Mouse (Mus musculus): Measurements from ENCODE around the gene Plg. TPM values are rescaled to one million over a fixed set of nuclear protein-coding genes. Genes with fewer than 3 reads are reported as not detected.

Plg gene
- total RNA-seq, 2 experiments from 2014 or later: not detected

DNA sequence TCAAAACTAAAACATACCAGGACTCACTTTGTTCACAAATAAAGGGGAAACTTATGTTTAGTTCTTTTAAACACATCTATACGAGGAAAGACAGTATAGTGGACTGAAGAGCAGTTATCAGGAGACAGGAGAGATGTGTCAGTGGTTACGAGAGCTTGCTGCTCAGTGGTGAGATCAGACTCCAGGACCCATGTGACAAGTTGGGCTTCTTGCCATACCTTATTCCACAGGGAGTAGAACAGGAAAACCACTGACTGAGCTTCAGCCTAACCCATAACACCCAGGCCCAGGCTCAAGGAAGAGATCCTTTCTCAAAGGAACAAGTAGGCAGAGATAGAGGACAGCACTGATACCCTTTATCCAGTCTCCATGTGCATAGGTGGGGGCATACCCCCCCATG is 66.2 kb downstream of the Plg start:
- intact Hi-C loops (cut with DNase I): no loop called here
- peak; percentile 66 to 75 for DNase-seq

DNA sequence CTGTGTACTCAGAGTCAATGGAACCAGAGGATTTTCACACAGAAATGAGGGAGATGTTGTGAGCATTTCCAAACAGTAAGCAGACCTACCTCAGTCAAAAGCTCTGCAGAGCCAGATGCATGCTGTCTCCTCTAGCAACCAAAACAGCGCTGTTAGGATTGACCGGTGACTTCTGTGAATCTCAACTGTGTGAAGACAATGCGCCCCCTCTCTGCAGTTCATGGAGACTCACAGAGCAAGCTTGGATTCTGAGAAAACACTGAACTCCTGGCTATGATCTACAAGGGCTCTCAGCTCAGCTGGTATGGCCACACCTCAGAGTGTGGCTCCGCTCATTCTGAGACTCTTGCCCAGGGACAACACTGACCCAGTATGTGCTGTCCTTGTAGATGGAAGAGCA is 72.8 kb downstream of the Plg start:
- peak; percentile 13 to 31 for DNase-seq

DNA sequence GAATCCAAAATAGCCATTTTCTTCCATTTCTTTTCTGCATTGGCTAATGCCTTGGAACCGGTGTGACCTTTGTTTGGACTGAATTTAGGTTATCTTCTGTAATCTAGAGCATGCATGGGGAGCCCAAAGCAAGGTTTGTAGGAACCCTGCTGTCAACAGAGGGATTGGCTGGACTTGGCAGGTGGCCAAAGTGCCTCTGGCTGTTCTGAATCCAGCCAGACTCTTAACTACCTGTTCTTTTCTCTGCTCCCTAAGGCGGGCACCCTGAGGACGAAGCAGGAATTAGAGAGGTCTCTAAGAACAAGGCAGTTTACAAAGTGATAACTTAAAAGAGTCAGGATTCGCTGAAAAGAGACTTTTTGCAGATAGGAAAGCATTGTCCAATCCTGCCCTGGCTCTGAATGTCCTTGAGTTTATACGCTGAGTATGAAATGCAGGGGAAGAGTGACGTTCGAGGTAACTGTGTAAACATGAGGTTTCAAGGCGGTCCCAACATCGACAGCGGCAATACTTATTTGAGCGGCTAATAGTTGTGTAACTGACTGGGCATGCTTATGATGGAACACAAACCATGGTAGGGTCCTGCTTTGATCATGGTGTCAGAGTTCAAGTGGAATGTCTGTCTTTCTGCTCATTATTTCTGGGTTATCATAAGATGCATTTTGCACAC is 74.6 kb downstream of the Plg start:
- intact Hi-C loops (cut with DNase I): no loop called here
- DNase-seq: peak; percentile 7 to 23

More for the DNA sequence above, 72.8 kb downstream of the Plg start:
- intact Hi-C loops (cut with DNase I): no loop called here

DNA sequence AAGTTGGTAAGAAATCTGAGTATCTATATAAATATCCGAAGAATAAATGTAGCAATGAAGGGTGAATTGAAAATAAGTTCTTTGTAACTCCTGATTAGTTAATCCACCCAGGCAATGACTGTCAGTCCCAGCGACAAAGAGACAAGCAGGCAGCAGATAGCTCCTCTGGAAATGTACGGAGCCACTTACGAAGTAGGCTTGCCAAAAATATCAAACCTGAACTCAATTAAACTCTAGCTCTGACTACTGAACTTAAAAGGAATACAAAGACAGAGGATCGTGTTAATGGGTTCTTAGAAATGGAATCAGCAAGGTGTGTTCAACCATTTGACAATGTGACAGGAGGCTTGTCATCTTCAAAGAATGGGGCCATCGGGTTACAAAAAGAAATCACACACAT is 75.3 kb downstream of the Plg start:
- no peak for DNase-seq
- intact Hi-C loops (cut with DNase I): loop anchor here (2.0 kb wide), 1 partner anchor 37 kb away; no protein-coding TSS in a partner anchor

DNA sequence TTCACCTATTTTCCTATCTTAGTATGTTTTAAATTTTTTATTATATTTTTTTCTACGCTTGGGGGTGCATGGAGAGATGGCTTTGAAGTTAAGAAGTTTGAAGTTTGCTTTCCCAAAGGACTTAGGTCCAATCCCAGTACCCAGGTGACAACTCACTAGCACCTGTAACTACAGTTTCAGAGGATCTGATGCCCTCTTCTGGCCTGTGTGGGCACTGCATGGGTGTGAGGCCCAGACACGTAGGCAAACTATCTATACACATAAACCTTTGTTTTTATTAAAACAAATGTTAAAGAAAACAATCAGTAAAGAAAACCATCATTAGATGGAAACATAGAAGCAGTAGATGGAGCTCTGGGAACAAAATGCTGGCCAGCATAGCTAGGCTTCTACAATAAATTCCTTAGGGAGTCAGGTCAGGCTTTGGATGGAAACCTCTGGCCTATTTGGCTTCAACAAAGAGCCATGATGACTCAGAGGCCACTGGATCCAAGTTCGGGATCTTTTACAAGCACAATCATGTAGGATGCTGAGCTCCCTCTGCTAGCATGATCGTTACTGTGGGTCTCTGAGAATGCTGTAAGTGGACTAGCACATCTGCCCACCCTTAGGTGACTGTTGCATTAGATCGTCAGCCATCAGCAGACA is 76.9 kb downstream of the Plg start:
- intact Hi-C loops (cut with DNase I): loop anchor here (2.0 kb wide), 1 partner anchor 38 kb away; no protein-coding TSS in a partner anchor
- DNase-seq: peak; percentile 59 to 66

DNA sequence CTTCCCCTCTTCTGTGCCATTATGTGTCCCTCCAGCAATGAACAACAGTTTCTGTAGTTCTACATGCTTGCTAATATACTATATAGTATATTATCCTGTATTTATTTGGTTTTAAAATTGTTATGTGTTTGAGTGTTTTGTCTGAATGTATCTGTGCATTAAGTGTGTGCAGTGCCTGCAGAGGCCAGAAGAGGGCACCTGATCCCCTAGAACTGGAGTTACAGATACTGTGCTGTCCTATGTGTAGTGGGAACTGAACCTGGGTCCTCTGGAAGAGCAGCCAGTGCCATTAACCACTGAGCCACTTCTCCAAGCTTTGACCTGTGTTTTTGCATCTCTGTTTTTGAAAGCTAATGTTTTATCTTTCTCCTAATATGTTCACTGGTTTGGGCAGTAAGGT is 82.8 kb downstream of the Plg start:
- intact Hi-C loops (cut with DNase I): no loop called here
- no peak for DNase-seq

DNA sequence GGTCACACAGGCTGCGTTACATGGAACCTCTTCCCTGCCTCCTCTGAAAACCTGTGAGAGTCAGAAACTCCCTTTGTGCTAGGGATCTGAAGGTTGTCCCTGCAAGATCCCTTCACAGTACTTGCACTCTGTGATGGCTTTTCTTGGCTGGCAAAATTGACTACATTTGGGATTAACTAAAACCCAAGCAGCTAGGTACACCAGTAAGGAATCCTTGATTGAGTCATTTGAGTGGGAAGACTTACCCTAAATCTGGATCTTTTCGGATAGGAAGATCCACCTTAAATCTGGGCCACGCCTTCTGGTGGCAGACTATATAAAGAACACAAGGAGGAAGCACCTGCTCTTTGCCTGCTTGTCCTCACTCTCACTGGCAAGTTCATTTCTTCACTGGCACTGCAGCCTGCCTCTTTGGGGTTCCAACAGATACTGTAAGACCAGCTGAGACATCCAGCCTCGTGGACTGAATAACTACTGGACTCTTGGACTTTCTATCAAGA is 88.1 kb downstream of the Plg start:
- peak in 1 of 2 experiments; percentile 12 for DNase-seq
- intact Hi-C loops (cut with DNase I): no loop called here

DNA sequence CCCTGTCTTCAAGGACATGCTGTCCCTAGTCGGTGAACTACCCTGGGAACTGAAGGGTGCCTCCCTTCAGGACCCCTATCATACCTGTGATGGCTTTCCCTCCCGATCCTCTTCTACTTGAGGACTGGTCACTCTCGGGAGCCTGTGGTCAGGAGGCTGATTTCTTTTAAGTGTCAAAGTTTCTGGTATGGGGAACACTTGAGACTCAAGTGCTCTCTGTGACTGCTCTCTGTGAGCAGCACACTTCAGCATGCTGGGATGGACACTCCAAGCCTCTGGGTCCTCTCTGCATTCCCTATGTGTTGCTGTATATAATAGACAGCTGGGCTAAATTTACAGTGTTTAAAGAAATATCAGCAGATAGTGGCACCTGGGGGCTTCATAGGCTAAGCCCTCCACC is 89.2 kb downstream of the Plg start:
- no peak for DNase-seq
- intact Hi-C loops (cut with DNase I): no loop called here

DNA sequence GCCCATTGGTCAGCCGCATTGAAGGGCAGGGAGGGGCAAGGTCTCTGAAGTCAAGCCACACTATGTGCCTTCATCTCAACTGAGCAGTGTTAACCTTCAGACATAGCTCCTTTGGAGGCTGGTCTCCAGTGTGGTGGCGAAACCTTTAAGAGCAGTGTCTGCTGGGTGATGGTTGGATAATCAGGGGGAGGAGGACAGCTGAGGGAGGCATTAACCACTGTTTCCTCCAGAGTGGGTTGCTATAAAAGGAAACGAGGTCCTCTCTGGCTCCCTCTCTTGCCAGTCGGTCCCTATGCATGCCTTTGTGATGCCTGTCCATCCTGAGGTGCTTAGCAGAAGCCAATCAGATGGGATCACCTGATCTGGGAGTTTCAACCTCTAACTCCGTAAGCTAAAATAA is 90.3 kb downstream of the Plg start:
- intact Hi-C loops (cut with DNase I): no loop called here
- DNase-seq: no peak

Other genes starting within 250 kb of the Plg start
- 10 to 100 TPM; 35.6 to 39.4 TPM for gene Map3k4, start 59.8 kb upstream of the Plg start, total RNA-seq (2021)
- gene Slc22a3, start 129.1 kb downstream of the Plg start, total RNA-seq (2021): 1 to 10 TPM; 1.8 to 2.3 TPM
- gene Slc22a2, start 205.5 kb downstream of the Plg start, total RNA-seq (2021): under 1 TPM in 1 of 2 experiments, not detected in 1; 0.29 TPM

Data from heart, postnatal 10 days (tissue).